Mouse (Mus musculus) embryonic facial prominence, embryonic 14.5 days (tissue): ENCODE measurements at regions not wholly inside any gene's neighbourhood (a gene's known extent, or its start where the extent isn't known, plus 50 kb on each side); places are given as distances from the start of the nearest gene placed in this dataset.

Experiments used
- ATAC-seq: fragments of 200-750 bp; cut with Nextera tagmentation; 2 replicates; pipeline ENCODE4 v1.8.0; 2017; ENCODE audit warnings: low read depth, moderate number of reproducible peaks, moderate TSS enrichment
- DNase-seq: peaks from one replicate; pipeline ENCODE4 v3.0.0-alpha.2; 2015; ENCODE audit warnings: low spot score
- H3K27ac ChIP-seq: fragments of 300-500 bp; sonication (generic); replicated peaks from 2 replicates; pipeline ENCODE4 v1.5.1; 2014; ENCODE audit warnings: low read depth, mild to moderate bottlenecking, low read length, moderate library complexity
- H3K27me3 ChIP-seq: fragments of 300-500 bp; sonication (generic); replicated peaks from 2 replicates; pipeline ENCODE4 v1.6.1; 2014; ENCODE audit warnings: low read length; ENCODE audit not compliant: control insufficient read depth, insufficient read depth
- H3K36me3 ChIP-seq: fragments of 300-500 bp; sonication (generic); 2 replicates; pipeline ENCODE4 v1.6.1; 2014; ENCODE audit warnings: low read length, mixed read lengths; ENCODE audit not compliant: control insufficient read depth, insufficient read depth
- H3K4me1 ChIP-seq: fragments of 300-500 bp; sonication (generic); 2 replicates; pipeline ENCODE4 v1.6.1; 2014; ENCODE audit warnings: antibody characterized with exemption, low read length; ENCODE audit not compliant: control insufficient read depth, insufficient read depth
- H3K4me2 ChIP-seq: fragments of 300-500 bp; sonication (generic); 2 replicates; pipeline ENCODE4 v1.6.1; 2014; ENCODE audit warnings: low read depth, mild to moderate bottlenecking, low read length, moderate library complexity, mixed read lengths
- H3K4me3 ChIP-seq: fragments of 300-500 bp; sonication (generic); 2 replicates; pipeline ENCODE4 v1.5.1; 2014; ENCODE audit warnings: low read depth, mild to moderate bottlenecking, low read length
- H3K9ac ChIP-seq: fragments of 300-500 bp; sonication (generic); 2 replicates; pipeline ENCODE4 v1.6.1; 2014; ENCODE audit warnings: low read depth, mild to moderate bottlenecking, low read length, moderate library complexity, mixed read lengths
- H3K9me3 ChIP-seq: fragments of 300-500 bp; sonication (generic); 2 replicates; pipeline ENCODE4 v1.6.1; 2016; ENCODE audit warnings: low read length; ENCODE audit not compliant: control insufficient read depth
- WGBS: fragments of 180-500 bp; shearing (Covaris S2); extraction: QIAGEN DNeasy Blood & Tissue Kit; methylation state at CpG from one replicate; pipeline ENCODE4 v1.1.7; 2014; 5-methylcytosine and 5-hydroxymethylcytosine counted together

DNA sequence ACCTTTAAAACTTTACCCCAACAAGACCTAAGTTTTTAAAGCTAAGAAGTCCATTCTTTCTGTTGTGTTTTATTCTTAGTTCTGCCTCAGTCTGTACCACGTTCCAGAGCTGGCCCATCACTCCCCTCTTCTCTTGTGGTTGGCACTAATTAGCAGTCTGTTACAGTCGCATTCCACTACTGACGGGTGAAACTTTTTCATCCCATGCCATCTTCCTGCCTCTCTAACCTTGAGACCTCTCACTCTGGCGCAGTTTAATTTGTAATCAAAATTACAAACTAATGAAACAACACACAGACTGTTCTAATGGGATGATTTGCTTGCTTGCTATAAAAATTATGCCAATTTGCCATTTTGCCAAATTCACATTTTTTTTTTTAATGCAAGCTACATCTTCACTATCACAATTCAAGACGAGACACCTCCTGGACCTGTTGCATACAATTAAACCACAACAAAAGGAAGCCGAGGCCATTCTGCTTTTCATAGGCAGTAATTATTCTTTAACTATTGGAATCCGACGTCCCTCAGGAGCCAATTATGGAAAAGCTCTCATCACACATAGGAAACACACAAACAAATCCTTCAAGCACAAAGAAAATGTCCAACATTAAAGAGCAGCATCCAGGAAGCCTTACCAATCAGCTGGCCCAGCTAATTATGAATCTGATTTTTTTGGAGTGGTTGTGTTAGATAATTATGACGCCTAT lies 138.1 kb upstream of the Irx5 start:
- no peak overlapping the region for H3K27ac ChIP-seq
- no peak overlapping the region for H3K4me3 ChIP-seq
- H3K27me3 ChIP-seq = no peaks in the 10 kb centered on the region
- H3K9ac ChIP-seq = no peak overlapping the region
- DNase-seq = no peak
- H3K4me2 ChIP-seq = no peak overlapping the region
- no peaks in the 10 kb centered on the region for H3K9me3 ChIP-seq
- no peaks in the 10 kb centered on the region for H3K36me3 ChIP-seq
- no peak for ATAC-seq
- 51% methylated on average over 9 of the region's 9 CpGs for WGBS
- no peaks in the 10 kb centered on the region for H3K4me1 ChIP-seq

DNA sequence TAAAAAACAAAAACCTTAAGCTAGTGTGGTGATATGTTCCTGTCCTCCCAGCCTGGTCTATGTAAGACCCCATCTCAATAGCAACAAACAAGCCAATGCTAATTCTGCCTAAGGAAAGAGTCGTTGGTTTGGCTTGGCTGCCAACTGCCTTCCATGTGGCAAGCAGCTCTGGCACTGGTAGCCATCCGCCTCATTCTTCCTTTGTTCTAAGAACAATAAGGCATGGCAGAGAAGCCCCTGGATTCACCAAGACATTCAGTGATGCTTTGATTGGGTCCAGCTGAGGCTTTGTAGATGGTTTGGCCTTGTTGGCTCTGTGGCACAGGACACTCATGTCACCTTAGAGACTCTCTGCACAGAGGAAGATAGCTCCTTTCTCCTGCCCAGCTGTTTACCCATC lies 139.9 kb upstream of the Irx5 start:
- H3K9me3 ChIP-seq = no peaks in the 10 kb centered on the region
- no peak overlapping the region for H3K4me3 ChIP-seq
- no peak overlapping the region for H3K9ac ChIP-seq
- DNase-seq (no peak), ATAC-seq (no peak)
- H3K4me2 ChIP-seq = no peak overlapping the region
- WGBS = 84% methylated on average over 2 of the region's 2 CpGs
- H3K27me3 ChIP-seq = no peaks in the 10 kb centered on the region
- no peaks in the 10 kb centered on the region for H3K4me1 ChIP-seq
- H3K27ac ChIP-seq = no peak overlapping the region
- no peaks in the 10 kb centered on the region for H3K36me3 ChIP-seq

DNA sequence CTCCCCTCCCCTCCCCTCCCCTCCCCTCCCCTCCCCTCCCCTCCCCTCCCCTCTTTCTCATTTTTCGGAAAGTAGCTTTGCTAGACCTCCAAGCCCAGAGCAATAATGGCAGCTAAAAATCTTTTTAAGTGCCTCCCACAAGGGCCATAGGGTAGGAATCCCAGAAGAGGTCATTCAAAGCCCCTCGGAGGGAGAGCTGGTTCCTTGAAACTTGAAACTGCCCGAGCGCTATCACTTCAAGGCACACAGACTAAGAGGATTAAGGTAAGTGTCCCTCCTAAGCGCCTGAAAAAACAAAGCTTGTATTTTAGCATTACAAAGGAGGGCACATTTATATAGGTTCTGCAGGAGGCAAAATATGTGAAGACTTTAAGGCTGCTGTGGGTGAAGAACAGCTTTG lies 141.2 kb upstream of the Irx5 start:
- Histone ChIP-seq H3K9ac (no peak overlapping the region), H3K9me3 (no peaks in the 10 kb centered on the region), H3K4me1 (no peaks in the 10 kb centered on the region), H3K4me3 (no peak overlapping the region), H3K27ac (no peak overlapping the region), H3K4me2 (no peak overlapping the region), H3K27me3 (no peaks in the 10 kb centered on the region), H3K36me3 (no peaks in the 10 kb centered on the region)
- ATAC-seq (peak; percentile 47; the same call in 1 of the 2 replicates), DNase-seq (no peak)
- WGBS = 12% methylated on average over 4 of the region's 5 CpGs

DNA sequence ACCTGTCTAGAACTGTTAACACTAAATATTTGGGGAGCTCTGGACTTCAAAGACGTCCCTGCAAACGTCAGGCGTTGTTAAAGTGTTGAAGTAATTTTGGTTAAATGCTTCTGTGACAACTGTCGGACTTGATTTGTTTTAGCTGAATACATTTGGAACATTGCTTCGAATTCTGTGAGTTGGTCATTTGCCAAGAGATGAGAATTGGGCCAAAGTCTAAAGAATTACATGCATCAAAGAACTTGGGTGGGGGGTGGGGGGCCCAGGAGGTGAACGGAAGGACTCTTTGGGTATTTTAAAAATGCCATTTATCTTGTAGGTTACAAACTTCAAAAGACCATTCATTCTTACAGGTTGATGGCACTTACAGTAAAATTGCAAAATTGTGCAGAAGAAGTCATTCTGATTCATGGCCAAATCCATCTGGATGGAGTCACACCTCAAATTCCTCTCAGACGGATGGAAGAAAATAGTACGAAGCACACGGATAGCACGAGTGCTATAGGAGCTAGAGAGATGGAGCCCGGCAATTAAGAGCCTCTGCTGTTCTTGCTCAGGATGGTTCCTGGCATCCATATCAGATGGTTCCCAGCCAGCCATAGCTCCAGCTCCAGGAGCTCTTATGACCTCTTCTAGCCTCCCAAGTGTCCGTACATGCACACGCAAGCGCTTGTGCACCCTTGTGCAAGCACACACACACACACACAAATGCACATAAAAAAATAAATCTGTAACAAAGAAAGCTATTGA lies 144.5 kb upstream of the Irx5 start:
- H3K4me3 ChIP-seq = no peak overlapping the region
- H3K9ac ChIP-seq = no peak overlapping the region
- H3K4me2 ChIP-seq = no peak overlapping the region
- no peaks in the 10 kb centered on the region for H3K4me1 ChIP-seq
- no peaks in the 10 kb centered on the region for H3K9me3 ChIP-seq
- DNase-seq (peak; percentile 19), ATAC-seq (no peak)
- H3K27me3 ChIP-seq = no peaks in the 10 kb centered on the region
- H3K27ac ChIP-seq = no peak overlapping the region
- H3K36me3 ChIP-seq = no peaks in the 10 kb centered on the region
- 59% methylated on average over 14 of the region's 14 CpGs for WGBS

DNA sequence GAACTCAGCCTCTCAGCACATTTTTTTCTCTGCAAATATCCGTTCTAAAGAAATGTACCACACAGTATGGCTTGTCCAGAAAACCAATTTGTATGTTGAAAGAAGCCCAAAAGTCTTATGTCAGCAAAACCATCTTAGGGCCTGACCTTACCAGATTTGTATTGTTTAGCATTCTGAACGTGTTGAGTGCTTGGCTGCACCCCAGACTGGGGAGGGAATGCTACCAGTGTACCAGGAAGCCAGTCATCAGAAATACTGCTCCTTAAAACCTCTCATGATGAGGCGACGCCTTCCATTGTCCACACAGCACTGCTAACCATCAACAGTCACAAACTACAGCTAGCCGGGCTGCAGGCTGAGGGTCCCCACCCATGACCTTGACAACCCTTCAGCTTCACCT lies 148.3 kb upstream of the Irx5 start:
- Histone ChIP-seq H3K9ac (no peak overlapping the region), H3K27ac (no peak overlapping the region), H3K9me3 (no peaks in the 10 kb centered on the region), H3K4me2 (no peak overlapping the region), H3K4me1 (peaks cover 9% of the 10 kb centered on the region), H3K36me3 (no peaks in the 10 kb centered on the region), H3K27me3 (no peaks in the 10 kb centered on the region), H3K4me3 (no peak overlapping the region)
- no peak for DNase-seq
- WGBS = 59% methylated on average over 5 of the region's 5 CpGs
- ATAC-seq = no peak

DNA sequence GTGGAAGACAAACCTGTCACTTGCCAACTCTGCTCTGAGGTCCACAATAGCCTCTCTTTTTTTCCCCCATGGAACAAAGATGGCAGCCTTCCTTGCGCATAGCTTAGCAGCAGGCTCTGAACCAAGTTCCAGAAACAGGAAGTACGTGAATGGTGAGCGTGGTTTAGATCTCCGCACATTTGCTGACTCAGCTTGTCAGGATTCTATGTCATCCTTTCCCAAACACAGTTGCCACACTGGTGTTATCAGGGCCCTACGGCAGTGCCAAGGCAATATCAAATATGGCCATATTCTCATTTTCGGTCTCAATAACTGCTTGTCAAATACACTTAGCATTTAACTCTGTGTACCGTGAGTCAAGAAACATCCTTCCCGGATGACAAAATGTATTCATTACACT lies 161.8 kb upstream of the Irx5 start:
- H3K4me2 ChIP-seq = no peak overlapping the region

DNA sequence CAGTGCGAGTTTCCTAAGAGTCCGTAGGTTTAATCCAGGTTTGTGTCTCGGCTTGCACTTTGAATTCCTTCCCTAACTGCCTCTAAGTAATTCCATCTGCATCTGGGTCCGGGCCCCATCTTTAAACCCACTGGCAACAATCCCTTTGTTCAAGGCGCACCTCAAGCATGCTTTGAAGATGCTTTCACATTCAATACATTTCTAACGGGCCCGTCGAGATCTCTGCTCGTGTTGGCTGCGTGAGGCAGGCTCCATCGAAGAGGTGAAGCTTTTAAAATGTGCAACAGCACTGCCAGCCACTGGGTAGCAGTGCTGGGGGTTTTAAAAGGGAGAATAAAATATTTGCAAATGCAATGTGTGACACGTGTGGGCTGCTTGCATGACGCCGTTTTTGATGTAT lies 163.4 kb upstream of the Irx5 start:
- H3K4me3 ChIP-seq = no peak overlapping the region
- no peaks in the 10 kb centered on the region; the same call in 1 of the 2 replicates for H3K4me1 ChIP-seq
- 30% methylated on average over 14 of the region's 14 CpGs for WGBS
- no peaks in the 10 kb centered on the region for H3K9me3 ChIP-seq
- H3K27ac ChIP-seq = no peak overlapping the region
- H3K27me3 ChIP-seq = no peaks in the 10 kb centered on the region
- H3K4me2 ChIP-seq = peak overlapping the region; percentile 23; the same call in 1 of the 2 replicates
- DNase-seq (peak; percentile 75), ATAC-seq (peak; percentile 68)
- H3K36me3 ChIP-seq = no peaks in the 10 kb centered on the region
- H3K9ac ChIP-seq = no peak overlapping the region

More for the DNA sequence above, 161.8 kb upstream of the Irx5 start:
- no peak for DNase-seq
- no peaks in the 10 kb centered on the region; the same call in 1 of the 2 replicates for H3K4me1 ChIP-seq
- 94% methylated on average over 8 of the region's 8 CpGs for WGBS
- H3K27ac ChIP-seq = no peak overlapping the region
- H3K36me3 ChIP-seq = no peaks in the 10 kb centered on the region
- no peaks in the 10 kb centered on the region for H3K27me3 ChIP-seq
- H3K4me3 ChIP-seq = no peak overlapping the region
- H3K9ac ChIP-seq = no peak overlapping the region
- ATAC-seq = no peak
- H3K9me3 ChIP-seq = no peaks in the 10 kb centered on the region

DNA sequence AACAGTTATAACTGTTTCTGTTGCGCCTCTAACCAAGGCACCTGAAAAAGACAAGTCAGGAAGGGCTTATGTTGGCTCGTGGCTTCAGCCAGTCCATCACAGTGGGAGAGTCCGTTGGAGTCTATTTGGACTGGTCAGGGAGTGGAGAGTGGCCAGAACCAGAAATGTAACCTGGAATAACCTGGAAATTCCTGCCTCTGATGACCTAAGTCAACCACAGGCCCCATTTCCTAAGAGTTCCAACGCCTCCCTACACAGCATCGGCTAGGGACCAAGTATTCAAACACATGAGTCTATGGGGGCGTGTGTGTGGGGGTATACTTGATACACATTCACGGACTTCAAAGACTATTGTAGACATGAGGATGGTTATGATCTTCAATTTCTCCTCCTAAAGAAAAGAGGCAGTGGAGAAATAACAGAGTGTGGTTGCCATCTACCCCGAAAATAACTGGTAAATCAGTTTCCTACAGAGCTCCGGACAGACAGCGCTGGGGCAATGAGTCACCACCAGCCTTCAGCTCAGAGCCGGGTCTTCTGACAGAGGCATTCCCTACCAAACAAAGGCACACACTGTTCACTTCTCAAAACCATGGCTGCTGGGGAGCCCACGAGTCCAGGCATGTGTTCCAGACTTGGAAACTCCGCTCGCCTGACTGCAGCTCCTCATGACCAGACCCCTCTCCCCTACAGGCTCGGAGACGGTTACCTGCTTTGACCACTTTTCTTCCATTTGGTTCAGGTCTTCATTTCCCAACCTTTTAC lies 167.0 kb upstream of the Irx5 start:
- Histone ChIP-seq H3K9ac (no peak overlapping the region), H3K4me2 (no peak overlapping the region), H3K27ac (no peak overlapping the region), H3K4me3 (no peak overlapping the region), H3K4me1 (no peaks in the 10 kb centered on the region; the same call in 1 of the 2 replicates), H3K27me3 (no peaks in the 10 kb centered on the region), H3K36me3 (no peaks in the 10 kb centered on the region), H3K9me3 (no peaks in the 10 kb centered on the region)
- 80% methylated on average over 16 of the region's 16 CpGs for WGBS
- no peak for ATAC-seq
- peak; percentile 47 for DNase-seq
